Mouse (Mus musculus) megakaryocyte, embryonic 14.5 days (primary cell): ENCODE measurements at regions not wholly inside any gene's neighbourhood (a gene's known extent, or its start where the extent isn't known, plus 50 kb on each side); places are given as distances from the start of the nearest gene placed in this dataset.

Experiments used
- FLI1 ChIP-seq: IDR thresholded peaks from 2 replicates; pipeline ENCODE4 v1.6.1; 2012; ENCODE audit warnings: low read length, inconsistent platforms, mixed read lengths
- GATA1 ChIP-seq: IDR thresholded peaks from 3 replicates; pipeline ENCODE4 v1.6.1; 2012; ENCODE audit warnings: mixed read lengths, low read length, inconsistent platforms, borderline replicate concordance

DNA sequence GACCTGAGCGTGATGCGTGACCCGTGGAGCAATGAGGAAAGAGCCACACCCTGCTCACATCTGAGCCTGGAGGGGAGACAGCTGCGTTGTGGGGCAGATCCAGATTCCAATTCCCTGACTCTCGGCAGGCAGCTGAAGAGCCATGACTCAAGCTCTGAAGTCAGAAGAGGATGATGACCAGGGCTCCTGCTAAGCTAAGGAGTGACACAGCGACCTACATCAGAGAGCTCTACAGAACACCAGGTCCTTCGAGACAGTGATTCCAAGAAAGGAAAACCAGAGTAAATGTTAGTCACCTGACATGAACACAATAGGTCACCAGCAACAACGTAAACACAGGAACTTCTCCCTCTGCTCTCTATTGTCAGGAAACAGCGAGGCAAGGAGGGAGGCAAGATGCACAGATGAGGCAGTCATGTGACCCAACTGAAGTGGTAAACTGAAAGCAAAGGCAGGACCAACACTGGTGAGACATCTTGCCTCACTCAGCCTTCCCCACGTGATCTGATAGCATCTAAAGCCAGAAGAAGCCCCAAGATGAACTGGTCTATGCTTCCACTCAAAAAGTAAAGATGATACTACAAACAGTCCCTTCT is 444.2 kb upstream of the Gm19410 start:
- TF ChIP-seq GATA1 = no peak
- TF ChIP-seq FLI1 = no peak
